Mouse (Mus musculus): ENCODE measurements at regions not wholly inside any gene's neighbourhood (a gene's known extent, or its start where the extent isn't known, plus 50 kb on each side); places are given as distances from the start of the nearest gene placed in this dataset.
"Not testable (repeated sequence)": the region's sequence is repeated elsewhere in the genome, so short reads cannot be mapped to it uniquely, and the experiment has no call there.

DNA sequence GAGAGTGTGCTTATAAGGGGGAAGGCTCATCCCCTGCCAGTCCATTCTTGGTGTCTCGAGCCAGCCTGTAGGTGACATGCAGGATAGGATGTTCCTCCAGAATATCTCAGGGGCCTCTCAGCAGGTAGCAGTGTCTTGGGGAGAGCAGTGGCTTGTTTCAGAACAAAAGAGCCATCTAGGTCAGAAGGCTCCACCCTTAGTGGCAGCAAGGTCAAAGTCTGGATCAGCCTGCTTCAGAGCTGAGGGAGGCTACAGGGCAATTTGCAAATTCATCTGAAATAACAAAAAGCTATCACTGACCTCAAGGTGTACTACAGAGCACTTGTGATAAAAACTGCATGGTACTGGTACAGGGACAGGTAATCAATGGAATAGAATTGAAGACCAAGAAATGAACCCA, 1679.5 kb downstream of the Stim2 start:
- WGBS: 76% methylated on average over 1 of the region's 1 CpGs
- not testable (repeated sequence) for H3K9me3 ChIP-seq (ENCODE audit: low read length); H3K4me3 ChIP-seq (ENCODE audit: low read depth, low read length); H3K36me3 ChIP-seq (ENCODE audit: insufficient read depth, low read length); H3K4me2 ChIP-seq (ENCODE audit: low read depth, low read length, poor library complexity, severe bottlenecking); ATAC-seq (ENCODE audit: low FRiP score); DNase-seq (ENCODE audit: low spot score); H3K9ac ChIP-seq (replicated peaks; ENCODE audit: low read length, poor library complexity, severe bottlenecking); H3K27me3 ChIP-seq (ENCODE audit: insufficient read depth, low read length); H3K27ac ChIP-seq (ENCODE audit: low read depth, low read length); H3K4me1 ChIP-seq (ENCODE audit: insufficient read depth, low read length)

DNA sequence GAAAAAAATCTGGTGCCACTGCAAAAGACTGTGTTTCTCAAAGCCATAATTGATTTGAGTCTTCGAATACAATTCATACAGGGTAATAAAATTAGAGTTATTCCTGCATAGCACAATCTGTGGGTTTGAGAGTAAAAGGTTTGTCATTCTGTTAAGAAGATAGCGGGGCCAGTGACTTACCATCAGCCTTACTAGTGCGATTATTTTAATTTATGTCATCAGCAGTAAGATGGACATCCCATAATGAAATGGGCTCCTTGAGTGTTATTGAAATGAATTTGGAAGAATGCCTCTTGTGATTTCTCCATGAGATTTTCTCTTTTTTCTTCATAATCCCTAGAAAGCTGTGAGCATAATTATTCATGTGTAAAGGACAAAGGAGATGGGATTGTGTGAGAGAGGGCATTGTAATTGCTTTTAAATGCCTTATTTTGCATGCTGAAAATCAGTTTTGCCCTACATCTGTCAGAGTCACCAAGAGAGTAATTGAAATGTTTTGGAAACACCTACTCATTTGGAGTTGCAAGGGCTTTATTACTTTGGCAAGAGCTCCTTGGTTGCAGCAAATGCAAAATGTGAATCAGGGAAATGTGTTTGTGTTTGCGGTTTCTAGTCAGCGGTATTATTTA, 1692.9 kb downstream of the Stim2 start:
- Histone ChIP-seq H3K27ac (ENCODE audit: low read depth, low read length) (no peak overlapping the region), H3K4me1 (ENCODE audit: insufficient read depth, low read length) (no peaks in the 10 kb centered on the region), H3K27me3 (ENCODE audit: insufficient read depth, low read length) (no peaks in the 10 kb centered on the region), H3K9ac (replicated peaks; ENCODE audit: low read length, poor library complexity, severe bottlenecking) (no peak overlapping the region), H3K9me3 (ENCODE audit: low read length) (no peaks in the 10 kb centered on the region), H3K36me3 (ENCODE audit: insufficient read depth, low read length) (no peaks in the 10 kb centered on the region), H3K4me3 (ENCODE audit: low read depth, low read length) (no peak overlapping the region), H3K4me2 (ENCODE audit: low read depth, low read length, poor library complexity, severe bottlenecking) (no peak overlapping the region)
- no peak for TF ChIP-seq CTCF (IDR thresholded peaks at IDR 0.05)
- DNase-seq (ENCODE audit: low spot score) (peak; percentile 15), ATAC-seq (ENCODE audit: low FRiP score) (no peak)
- 52% methylated on average over 5 of the region's 5 CpGs for WGBS

GRCm38 (mm10) chr5:55704512-55704911, 1706.2 kb downstream of the Stim2 start:
- Histone ChIP-seq H3K27me3 (ENCODE audit: insufficient read depth, low read length) (no peaks in the 10 kb centered on the region), H3K4me1 (ENCODE audit: insufficient read depth, low read length) (no peaks in the 10 kb centered on the region), H3K4me3 (ENCODE audit: low read depth, low read length) (no peak overlapping the region), H3K9me3 (ENCODE audit: low read length) (no peaks in the 10 kb centered on the region), H3K36me3 (ENCODE audit: insufficient read depth, low read length) (no peaks in the 10 kb centered on the region), H3K4me2 (ENCODE audit: low read depth, low read length, poor library complexity, severe bottlenecking) (no peak overlapping the region), H3K9ac (replicated peaks; ENCODE audit: low read length, poor library complexity, severe bottlenecking) (no peak overlapping the region), H3K27ac (ENCODE audit: low read depth, low read length) (no peak overlapping the region)
- DNase-seq (ENCODE audit: low spot score) (no peak), ATAC-seq (ENCODE audit: low FRiP score) (no peak)
- WGBS: 88% methylated on average over 3 of the region's 3 CpGs
- TF ChIP-seq CTCF (IDR thresholded peaks at IDR 0.05): no peak

DNA sequence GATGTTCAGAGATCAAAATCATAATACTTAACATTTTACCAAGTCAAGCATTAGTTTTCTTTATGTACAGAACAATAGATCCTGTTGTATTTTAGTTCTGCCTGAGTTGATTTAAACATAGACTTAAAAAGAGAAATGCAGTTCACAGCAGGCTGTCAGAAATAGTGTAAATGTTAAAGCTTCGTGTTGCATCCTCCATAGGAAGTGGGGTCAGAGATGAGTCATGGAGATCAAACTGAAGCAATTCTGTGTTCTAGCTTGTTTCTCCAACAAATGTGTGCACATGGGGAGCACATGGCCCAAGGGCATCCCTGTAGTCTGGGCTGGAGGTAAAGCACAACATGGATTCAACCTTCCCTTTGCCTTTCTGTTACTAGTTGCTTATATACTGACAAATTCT, 1713.5 kb downstream of the Stim2 start:
- Histone ChIP-seq H3K9ac (replicated peaks; ENCODE audit: low read length, poor library complexity, severe bottlenecking) (no peak overlapping the region), H3K27me3 (ENCODE audit: insufficient read depth, low read length) (no peaks in the 10 kb centered on the region), H3K4me1 (ENCODE audit: insufficient read depth, low read length) (no peaks in the 10 kb centered on the region), H3K4me2 (ENCODE audit: low read depth, low read length, poor library complexity, severe bottlenecking) (no peak overlapping the region), H3K9me3 (ENCODE audit: low read length) (no peaks in the 10 kb centered on the region), H3K27ac (ENCODE audit: low read depth, low read length) (no peak overlapping the region), H3K36me3 (ENCODE audit: insufficient read depth, low read length) (no peaks in the 10 kb centered on the region), H3K4me3 (ENCODE audit: low read depth, low read length) (no peak overlapping the region)
- WGBS: 45% methylated on average over 1 of the region's 1 CpGs
- DNase-seq (ENCODE audit: low spot score) (no peak), ATAC-seq (ENCODE audit: low FRiP score) (no peak)
- no peak for TF ChIP-seq CTCF (IDR thresholded peaks at IDR 0.05)

DNA sequence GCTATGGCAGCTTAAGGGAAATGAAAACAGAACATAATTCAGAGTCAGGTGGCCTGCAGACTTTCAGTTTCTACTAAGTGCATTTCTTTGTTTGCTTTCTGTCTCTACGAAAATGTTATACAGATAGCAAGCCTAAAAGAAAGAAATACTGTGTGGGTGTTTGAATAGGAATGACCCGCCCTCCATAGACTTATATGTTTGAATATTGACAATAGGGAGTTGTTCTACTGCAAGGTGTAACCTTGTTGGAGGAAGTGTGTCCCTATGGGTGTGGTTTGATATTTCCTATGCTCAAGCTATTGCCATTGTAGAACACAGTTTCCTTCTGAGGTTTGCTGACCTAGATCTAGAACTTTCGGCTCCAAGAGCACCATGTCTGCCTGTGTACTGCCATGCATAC, 1736.8 kb downstream of the Stim2 start:
- no peak overlapping the region for H3K4me2 ChIP-seq (ENCODE audit: low read depth, low read length, poor library complexity, severe bottlenecking)
- 87% methylated on average over 3 of the region's 3 CpGs for WGBS
- DNase-seq (ENCODE audit: low spot score): no peak
- TF ChIP-seq CTCF (IDR thresholded peaks at IDR 0.05): no peak
- H3K27me3 ChIP-seq (ENCODE audit: insufficient read depth, low read length): no peaks in the 10 kb centered on the region
- no peaks in the 10 kb centered on the region for H3K4me1 ChIP-seq (ENCODE audit: insufficient read depth, low read length)
- H3K4me3 ChIP-seq (ENCODE audit: low read depth, low read length): no peak overlapping the region
- ATAC-seq (ENCODE audit: low FRiP score): no peak
- no peaks in the 10 kb centered on the region for H3K9me3 ChIP-seq (ENCODE audit: low read length)
- H3K9ac ChIP-seq (replicated peaks; ENCODE audit: low read length, poor library complexity, severe bottlenecking): no peak overlapping the region
- no peak overlapping the region for H3K27ac ChIP-seq (ENCODE audit: low read depth, low read length)
- no peaks in the 10 kb centered on the region for H3K36me3 ChIP-seq (ENCODE audit: insufficient read depth, low read length)

GRCm38 (mm10) chr5:55761777-55762176, 1763.5 kb downstream of the Stim2 start:
- H3K9me3 ChIP-seq (ENCODE audit: low read length): no peaks in the 10 kb centered on the region
- DNase-seq (ENCODE audit: low spot score) (no peak), ATAC-seq (ENCODE audit: low FRiP score) (no peak)
- no peaks in the 10 kb centered on the region for H3K4me1 ChIP-seq (ENCODE audit: insufficient read depth, low read length)
- H3K9ac ChIP-seq (replicated peaks; ENCODE audit: low read length, poor library complexity, severe bottlenecking): no peak overlapping the region
- no peak overlapping the region for H3K4me3 ChIP-seq (ENCODE audit: low read depth, low read length)
- TF ChIP-seq CTCF (IDR thresholded peaks at IDR 0.05): no peak
- 94% methylated on average over 1 of the region's 1 CpGs for whole genome bisulfite sequencing
- H3K36me3 ChIP-seq (ENCODE audit: insufficient read depth, low read length): no peaks in the 10 kb centered on the region
- no peak overlapping the region for H3K27ac ChIP-seq (ENCODE audit: low read depth, low read length)
- no peak overlapping the region for H3K4me2 ChIP-seq (ENCODE audit: low read depth, low read length, poor library complexity, severe bottlenecking)
- H3K27me3 ChIP-seq (ENCODE audit: insufficient read depth, low read length): no peaks in the 10 kb centered on the region

Data from midbrain, postnatal 0 days (tissue).